Mouse (Mus musculus): ENCODE measurements around the gene Dmtf1. TPM values are rescaled to one million over a fixed set of nuclear protein-coding genes. Genes with fewer than 3 reads are reported as not detected.

The Dmtf1 gene
- total and polyA plus RNA-seq, 3 experiments: 8.6 to 13.6 (median 10.5) TPM

GRCm38 (mm10) chr5:9079773-9080501 lies 81.6 kb downstream of the Dmtf1 start:
- Histone ChIP-seq H3K27ac (no peak overlapping the region), H3K4me3 (no peak overlapping the region), H3K9ac (ENCODE audit: low read depth, low read length) (no peak overlapping the region), H3K4me1 (ENCODE audit: control insufficient read depth, insufficient read depth, low read length) (no peaks in the 10 kb centered on the region), H3K36me3 (ENCODE audit: control insufficient read depth, insufficient read depth, low read length) (no peaks in the 10 kb centered on the region), H3K27me3 (ENCODE audit: control insufficient read depth, insufficient read depth, low read length) (no peaks in the 10 kb centered on the region), H3K79me2 (replicated peaks; ENCODE audit: control insufficient read depth, insufficient read depth, low read length) (no peaks in the 10 kb centered on the region)
- no peak for DNase-seq
- TF ChIP-seq CTCF (IDR thresholded peaks at IDR 0.05) (no peak), EP300 (IDR thresholded peaks at IDR 0.05; ENCODE audit: insufficient read depth, low read depth, low read length) (no peak), POLR2A (IDR thresholded peaks at IDR 0.05; ENCODE audit: insufficient read depth, low read depth, low read length) (no peak)
- intact Hi-C loops (cut with DNase I): loop anchor here (10.0 kb wide), 1 partner anchor 345 kb away; no protein-coding TSS in a partner anchor

GRCm38 (mm10) chr5:9073177-9073854 lies 88.3 kb downstream of the Dmtf1 start:
- H3K4me3 ChIP-seq: no peak overlapping the region
- WGBS: 56% methylated on average over 5 of the region's 5 CpGs
- no peak overlapping the region for H3K27ac ChIP-seq
- H3K36me3 ChIP-seq (ENCODE audit: control insufficient read depth, insufficient read depth, low read length): no peaks in the 10 kb centered on the region
- H3K27me3 ChIP-seq (ENCODE audit: control insufficient read depth, insufficient read depth, low read length): no peaks in the 10 kb centered on the region
- intact Hi-C loops (cut with DNase I): loop anchor here (1.0 to 10.0 kb wide), 2 partner anchors 38 to 351 kb away; no protein-coding TSS in a partner anchor
- DNase-seq: no peak
- TF ChIP-seq POLR2A (IDR thresholded peaks at IDR 0.05; ENCODE audit: insufficient read depth, low read depth, low read length) (no peak), CTCF (IDR thresholded peaks at IDR 0.05) (peak; percentile 72), EP300 (IDR thresholded peaks at IDR 0.05; ENCODE audit: insufficient read depth, low read depth, low read length) (no peak)
- no peak overlapping the region for H3K9ac ChIP-seq (ENCODE audit: low read depth, low read length)
- H3K79me2 ChIP-seq (replicated peaks; ENCODE audit: control insufficient read depth, insufficient read depth, low read length): no peaks in the 10 kb centered on the region
- H3K4me1 ChIP-seq (ENCODE audit: control insufficient read depth, insufficient read depth, low read length): no peaks in the 10 kb centered on the region

GRCm38 (mm10) chr5:9071360-9071759 lies 90.2 kb downstream of the Dmtf1 start:
- Histone ChIP-seq H3K79me2 (replicated peaks; ENCODE audit: control insufficient read depth, insufficient read depth, low read length) (no peaks in the 10 kb centered on the region), H3K27ac (no peak overlapping the region), H3K27me3 (ENCODE audit: control insufficient read depth, insufficient read depth, low read length) (no peaks in the 10 kb centered on the region), H3K9ac (ENCODE audit: low read depth, low read length) (no peak overlapping the region), H3K4me1 (ENCODE audit: control insufficient read depth, insufficient read depth, low read length) (no peaks in the 10 kb centered on the region), H3K4me3 (no peak overlapping the region), H3K36me3 (ENCODE audit: control insufficient read depth, insufficient read depth, low read length) (no peaks in the 10 kb centered on the region)
- WGBS: 74% methylated on average over 3 of the region's 3 CpGs
- TF ChIP-seq CTCF (IDR thresholded peaks at IDR 0.05) (no peak), POLR2A (IDR thresholded peaks at IDR 0.05; ENCODE audit: insufficient read depth, low read depth, low read length) (no peak), EP300 (IDR thresholded peaks at IDR 0.05; ENCODE audit: insufficient read depth, low read depth, low read length) (no peak)
- intact Hi-C loops (cut with DNase I): loop anchor here (10.0 kb wide), 1 partner anchor 353 kb away; no protein-coding TSS in a partner anchor
- DNase-seq: no peak

- Histone ChIP-seq H3K79me2 (replicated peaks; ENCODE audit: control insufficient read depth, insufficient read depth, low read length) (no peaks in the 10 kb centered on the region), H3K27ac (no peak overlapping the region), H3K27me3 (ENCODE audit: control insufficient read depth, insufficient read depth, low read length) (no peaks in the 10 kb centered on the region), H3K9ac (ENCODE audit: low read depth, low read length) (no peak overlapping the region), H3K4me1 (ENCODE audit: control insufficient read depth, insufficient read depth, low read length) (no peaks in the 10 kb centered on the region), H3K36me3 (ENCODE audit: control insufficient read depth, insufficient read depth, low read length) (no peaks in the 10 kb centered on the region), H3K4me3 (no peak overlapping the region)
- intact Hi-C loops (cut with DNase I): loop anchor here (10.0 kb wide), 1 partner anchor 355 kb away; no protein-coding TSS in a partner anchor
- no peak for DNase-seq
- 78% methylated on average over 6 of the region's 6 CpGs for WGBS
- no peak for TF ChIP-seq POLR2A (IDR thresholded peaks at IDR 0.05; ENCODE audit: insufficient read depth, low read depth, low read length)
- TF ChIP-seq CTCF (IDR thresholded peaks at IDR 0.05): no peak
- TF ChIP-seq EP300 (IDR thresholded peaks at IDR 0.05; ENCODE audit: insufficient read depth, low read depth, low read length): no peak
These were observed 91.9 kb downstream of the Dmtf1 start for GRCm38 (mm10) chr5:9069599-9070209.

- 3% methylated on average over 2 of the region's 2 CpGs for WGBS
- Histone ChIP-seq H3K27me3 (ENCODE audit: control insufficient read depth, insufficient read depth, low read length) (no peaks in the 10 kb centered on the region), H3K4me1 (ENCODE audit: control insufficient read depth, insufficient read depth, low read length) (no peaks in the 10 kb centered on the region), H3K36me3 (ENCODE audit: control insufficient read depth, insufficient read depth, low read length) (no peaks in the 10 kb centered on the region), H3K4me3 (no peak overlapping the region), H3K9ac (ENCODE audit: low read depth, low read length) (no peak overlapping the region), H3K27ac (no peak overlapping the region), H3K79me2 (replicated peaks; ENCODE audit: control insufficient read depth, insufficient read depth, low read length) (no peaks in the 10 kb centered on the region)
- TF ChIP-seq CTCF (IDR thresholded peaks at IDR 0.05) (peak; percentile 24; the same call in 1 of the 2 replicates), EP300 (IDR thresholded peaks at IDR 0.05; ENCODE audit: insufficient read depth, low read depth, low read length) (no peak)
- intact Hi-C loops (cut with DNase I): no loop called here
- DNase-seq: peak; percentile 32 to 71
These were observed 92.7 kb downstream of the Dmtf1 start for GRCm38 (mm10) chr5:9068886-9069285.

Other genes starting within 250 kb of the Dmtf1 start
- 10 to 100 TPM; 18.8 to 21.6 TPM for gene Crot, start 164.5 kb downstream of the Dmtf1 start, total RNA-seq (2021)
- 8.6 and 16.2 TPM in 2 replicates for gene Crot, start 164.5 kb downstream of the Dmtf1 start, polyA plus RNA-seq (2012; rRNA removed)
- 1 to 10 TPM; 8.1 to 9.8 TPM for gene Tmem243, start 61.1 kb downstream of the Dmtf1 start, total RNA-seq (2021)
- gene Tmem243, start 61.1 kb downstream of the Dmtf1 start, polyA plus RNA-seq (2012; rRNA removed): 14.0 and 18.2 TPM in 2 replicates
- gene 9330182L06Rik, start 104.3 kb upstream of the Dmtf1 start, total RNA-seq (2021): under 1 TPM; 0.10 to 0.23 TPM
- gene 9330182L06Rik, start 104.3 kb upstream of the Dmtf1 start, polyA plus RNA-seq (2012; rRNA removed): 0.04 and 0.32 TPM in 2 replicates

Measured in heart, adult 2 months (tissue).